Mouse (Mus musculus): ENCODE results near the gene E2f3. TPM values are rescaled to one million over a fixed set of nuclear protein-coding genes. Genes with fewer than 3 reads are reported as not detected.

E2f3 gene
- total RNA-seq, 2 experiments from 2014 or later: 26.7 to 27.4 TPM

GRCm38 (mm10) chr13:29982400-29982799, 3.5 kb downstream of the E2f3 start:
- DNase-seq (ENCODE audit: low spot score in 2 of 2): no peak

- DNase-seq (ENCODE audit: low spot score in 2 of 2): no peak
Observed at GRCm38 (mm10) chr13:29979140-29979564, 6.7 kb downstream of the E2f3 start.

GRCm38 (mm10) chr13:29977358-29977757, 8.5 kb downstream of the E2f3 start:
- DNase-seq (ENCODE audit: low spot score in 2 of 2): no peak

GRCm38 (mm10) chr13:29974066-29974465, 11.8 kb downstream of the E2f3 start:
- no peak for DNase-seq (ENCODE audit: low spot score in 2 of 2)

- DNase-seq (ENCODE audit: low spot score in 2 of 2): no peak
Observed at GRCm38 (mm10) chr13:29973610-29974009, 12.3 kb downstream of the E2f3 start.

GRCm38 (mm10) chr13:29970333-29970732, 15.5 kb downstream of the E2f3 start:
- DNase-seq (ENCODE audit: low spot score in 2 of 2): no peak

GRCm38 (mm10) chr13:29968636-29969035, 17.2 kb downstream of the E2f3 start:
- no peak for DNase-seq (ENCODE audit: low spot score in 2 of 2)

- no peak for DNase-seq (ENCODE audit: low spot score in 2 of 2)
Observed at GRCm38 (mm10) chr13:29967367-29967766, 18.5 kb downstream of the E2f3 start.

GRCm38 (mm10) chr13:29966966-29967365, 18.9 kb downstream of the E2f3 start:
- no peak for DNase-seq (ENCODE audit: low spot score in 2 of 2)

GRCm38 (mm10) chr13:29964087-29964486, 21.8 kb downstream of the E2f3 start:
- no peak for DNase-seq (ENCODE audit: low spot score in 2 of 2)

GRCm38 (mm10) chr13:29960416-29960815, 25.4 kb downstream of the E2f3 start:
- no peak for DNase-seq (ENCODE audit: low spot score in 2 of 2)

- DNase-seq (ENCODE audit: low spot score in 2 of 2): no peak
Observed at GRCm38 (mm10) chr13:29957731-29958254, 28.1 kb downstream of the E2f3 start.

GRCm38 (mm10) chr13:29956821-29957421, 28.9 kb downstream of the E2f3 start:
- no peak for DNase-seq (ENCODE audit: low spot score in 2 of 2)

- DNase-seq (ENCODE audit: low spot score in 2 of 2): no peak
Observed at GRCm38 (mm10) chr13:29955296-29955695, 30.6 kb downstream of the E2f3 start.

GRCm38 (mm10) chr13:29954741-29955140, 31.1 kb downstream of the E2f3 start:
- DNase-seq (ENCODE audit: low spot score in 2 of 2): no peak

GRCm38 (mm10) chr13:29953417-29954045, 32.3 kb downstream of the E2f3 start:
- DNase-seq (ENCODE audit: low spot score in 2 of 2): no peak

- DNase-seq (ENCODE audit: low spot score in 2 of 2): peak in 1 of 2 experiments; percentile 33
Observed at GRCm38 (mm10) chr13:29946045-29946444, 39.8 kb downstream of the E2f3 start.

GRCm38 (mm10) chr13:29944915-29945570, 40.8 kb downstream of the E2f3 start:
- no peak for DNase-seq (ENCODE audit: low spot score in 2 of 2)

- no peak for DNase-seq (ENCODE audit: low spot score in 2 of 2)
Observed at GRCm38 (mm10) chr13:29944493-29944892, 41.4 kb downstream of the E2f3 start.

- DNase-seq (ENCODE audit: low spot score in 2 of 2): no peak
Observed at GRCm38 (mm10) chr13:29943541-29944039, 42.3 kb downstream of the E2f3 start.

GRCm38 (mm10) chr13:29940071-29940470, 45.8 kb downstream of the E2f3 start:
- no peak for DNase-seq (ENCODE audit: low spot score in 2 of 2)

GRCm38 (mm10) chr13:29939399-29939798, 46.5 kb downstream of the E2f3 start:
- DNase-seq (ENCODE audit: low spot score in 2 of 2): no peak

Measured in layer of hippocampus, postnatal 14 days (tissue).